Mouse (Mus musculus) ES-E14 (cell line): ENCODE data around the gene Degs2. TPM values are rescaled to one million over a fixed set of nuclear protein-coding genes. Genes with fewer than 3 reads are reported as not detected.

Experiments
- DNase-seq: peaks from one replicate; pipeline ENCODE4 v3.0.0-alpha.2; 2013; ENCODE audit warnings: low read depth, low spot score
- H3K27ac ChIP-seq: 2 replicates; pipeline ENCODE4 v1.5.1; 2012; ENCODE audit warnings: low read depth, mild to moderate bottlenecking, low read length, moderate library complexity, mixed read lengths; ENCODE audit not compliant: poor library complexity, insufficient read depth, severe bottlenecking
- H3K36me3 ChIP-seq: 2 replicates; pipeline ENCODE4 v1.6.1; 2012; ENCODE audit warnings: mild to moderate bottlenecking, low read length, moderate library complexity, mixed read lengths; ENCODE audit not compliant: control insufficient read depth, poor library complexity, insufficient read depth, severe bottlenecking
- H3K4me1 ChIP-seq, 2 experiments: fragments of 150-350 bp in 1 of 2; sonication (generic) in 1 of 2; 2 replicates each; pipeline ENCODE4 v1.6.1; 2012; ENCODE audit warnings: low read length in 2 of 2, mild to moderate bottlenecking in 1 of 2, mixed read lengths in 1 of 2; ENCODE audit not compliant: control insufficient read depth in 2 of 2, insufficient read depth in 2 of 2, poor library complexity in 1 of 2
- H3K4me3 ChIP-seq, 2 experiments: fragments of 150-350 bp in 1 of 2; sonication (generic) in 1 of 2; 2 replicates each; pipeline ENCODE4 v1.5.1; 2012; ENCODE audit warnings: low read length in 2 of 2, low read depth in 1 of 2, mild to moderate bottlenecking in 1 of 2, mixed read lengths in 1 of 2; ENCODE audit not compliant: insufficient read depth in 1 of 2, poor library complexity in 1 of 2, severe bottlenecking in 1 of 2
- H3K9ac ChIP-seq: 2 replicates; pipeline ENCODE4 v1.6.1; 2012; ENCODE audit warnings: low read depth, mild to moderate bottlenecking, low read length, mixed read lengths; ENCODE audit not compliant: poor library complexity, insufficient read depth, severe bottlenecking
- H3K9me3 ChIP-seq: fragments of 150-350 bp; sonication (generic); 2 replicates; pipeline ENCODE4 v1.6.1; 2012; ENCODE audit warnings: low read depth, mild to moderate bottlenecking, low read length; ENCODE audit not compliant: control insufficient read depth, insufficient read depth
- CHD2 ChIP-seq: IDR thresholded peaks from 2 replicates; pipeline ENCODE4 v1.6.1; 2014; ENCODE audit warnings: mild to moderate bottlenecking, low read depth, low read length, inconsistent platforms
- HCFC1 ChIP-seq: IDR thresholded peaks from 2 replicates; pipeline ENCODE4 v1.6.1; 2012; ENCODE audit warnings: low read length, inconsistent platforms, borderline replicate concordance; ENCODE audit not compliant: insufficient read depth
- MAFK ChIP-seq: IDR thresholded peaks from 2 replicates; pipeline ENCODE4 v1.6.1; 2014; ENCODE audit warnings: mild to moderate bottlenecking, low read depth, low read length, inconsistent platforms; ENCODE audit not compliant: insufficient read depth
- ZC3H11A ChIP-seq: IDR thresholded peaks from 2 replicates; pipeline ENCODE4 v1.6.1; 2012; ENCODE audit warnings: low read depth, mild to moderate bottlenecking, inconsistent platforms, low read length, borderline replicate concordance
- ZNF384 ChIP-seq: IDR thresholded peaks from 2 replicates; pipeline ENCODE4 v1.6.1; 2012; ENCODE audit warnings: low read depth, low read length, inconsistent platforms
- in situ Hi-C, 2 experiments: fragments of 600-800 bp; cut with MboI; formaldehyde crosslinking; loops; one replicate each; pipeline ENCODE4 v1.15.1; 2025; ENCODE audit warnings: low sequenced_read_pairs in 2 of 2, inconsistent platforms in 1 of 2; ENCODE audit not compliant: unreplicated experiment in 2 of 2
- total RNA-seq: library from RNA; depleted of rRNA; stranded (reverse); fragments of 300-350 nt; gene quantifications from 2 replicates; pipeline ENCODE4 v1.2.3, GENCODE M21; 2012

Degs2 gene
- total RNA-seq, 1 experiment, result 0.49 TPM

- Histone ChIP-seq H3K4me3 (no peak overlapping the region), H3K27ac (no peak overlapping the region), H3K9ac (no peak overlapping the region), H3K36me3 (peaks cover 10% of the 10 kb centered on the region; the same call in 1 of the 2 replicates), H3K9me3 (no peaks in the 10 kb centered on the region), H3K4me1 (no peaks in the 10 kb centered on the region)
- in situ Hi-C loops, result no loop called here
- no peak for DNase-seq
- no peak for TF ChIP-seq MAFK
- TF ChIP-seq ZNF384, result no peak
- TF ChIP-seq CHD2, result no peak
- TF ChIP-seq ZC3H11A, result no peak
- no peak for TF ChIP-seq HCFC1
These were observed 55.9 kb downstream of the Degs2 start for GRCm38 (mm10) chr12:108646234-108646633.

GRCm38 (mm10) chr12:108642019-108642418 lies 60.1 kb downstream of the Degs2 start:
- no peak overlapping the region for H3K4me3 ChIP-seq
- H3K36me3 ChIP-seq, result no peaks in the 10 kb centered on the region
- H3K4me1 ChIP-seq, result no peaks in the 10 kb centered on the region; a peak in 1 of 4 replicates
- DNase-seq, result no peak
- TF ChIP-seq CHD2, result no peak
- TF ChIP-seq ZNF384, result no peak
- TF ChIP-seq ZC3H11A, result no peak
- no peak for TF ChIP-seq MAFK
- no peak for TF ChIP-seq HCFC1
- in situ Hi-C loops, result no loop called here
- H3K27ac ChIP-seq, result no peak overlapping the region
- H3K9ac ChIP-seq, result no peak overlapping the region
- no peaks in the 10 kb centered on the region for H3K9me3 ChIP-seq

- no peak for TF ChIP-seq HCFC1
- no peak for TF ChIP-seq CHD2
- TF ChIP-seq ZC3H11A, result no peak
- TF ChIP-seq ZNF384, result no peak
- no peak for TF ChIP-seq MAFK
- in situ Hi-C loops, result no loop called here
These were observed 63.0 kb downstream of the Degs2 start for GRCm38 (mm10) chr12:108639126-108639525.

GRCm38 (mm10) chr12:108637440-108637839 lies 64.7 kb downstream of the Degs2 start:
- no peak for DNase-seq
- no peak overlapping the region for H3K4me3 ChIP-seq
- 0 out of 2 replicates have a peak, but pooled peaks cover 2% of the 10 kb centered on the region for H3K36me3 ChIP-seq
- TF ChIP-seq ZC3H11A (no peak), HCFC1 (no peak), ZNF384 (no peak), CHD2 (no peak), MAFK (no peak)
- H3K4me1 ChIP-seq, result no peaks in the 10 kb centered on the region; a peak in 1 of 4 replicates
- in situ Hi-C loops, result no loop called here
- H3K9ac ChIP-seq, result no peak overlapping the region
- no peak overlapping the region for H3K27ac ChIP-seq
- no peaks in the 10 kb centered on the region for H3K9me3 ChIP-seq

More at GRCm38 (mm10) chr12:108639126-108639525, 63.0 kb downstream of the Degs2 start:
- DNase-seq, result no peak
- Histone ChIP-seq H3K4me3 (no peak overlapping the region), H3K9ac (no peak overlapping the region), H3K27ac (no peak overlapping the region), H3K9me3 (no peaks in the 10 kb centered on the region), H3K4me1 (no peaks in the 10 kb centered on the region; a peak in 1 of 4 replicates), H3K36me3 (0 out of 2 replicates have a peak, but pooled peaks cover 2% of the 10 kb centered on the region)

GRCm38 (mm10) chr12:108635501-108635900 lies 66.6 kb downstream of the Degs2 start:
- no peak overlapping the region for H3K4me3 ChIP-seq
- TF ChIP-seq ZNF384, result no peak
- TF ChIP-seq MAFK, result no peak
- TF ChIP-seq CHD2, result no peak
- no peak for TF ChIP-seq ZC3H11A
- TF ChIP-seq HCFC1, result no peak
- H3K27ac ChIP-seq, result no peak overlapping the region
- no peak overlapping the region for H3K9ac ChIP-seq
- in situ Hi-C loops, result no loop called here
- H3K4me1 ChIP-seq, result no peaks in the 10 kb centered on the region; a peak in 1 of 4 replicates
- 0 out of 2 replicates have a peak, but pooled peaks cover 2% of the 10 kb centered on the region for H3K36me3 ChIP-seq
- no peaks in the 10 kb centered on the region for H3K9me3 ChIP-seq
- DNase-seq, result no peak
